Mouse (Mus musculus) bone marrow, adult 2 months (tissue): ENCODE measurements around the gene Cdc26.

Experiments
- CTCF ChIP-seq: fragments of 200-500 bp; IDR thresholded peaks from 2 replicates; pipeline ENCODE4 v1.5.1; 2011; ENCODE audit warnings: low read length, control low read depth; ENCODE audit not compliant: control insufficient read depth, insufficient read depth
- POLR2A ChIP-seq: fragments of 200-500 bp; IDR thresholded peaks from 2 replicates; pipeline ENCODE4 v1.6.1; 2011; ENCODE audit warnings: low read depth, mild to moderate bottlenecking, control low read depth, low read length, borderline replicate concordance; ENCODE audit not compliant: control insufficient read depth

- no peak for TF ChIP-seq CTCF
- TF ChIP-seq POLR2A = no peak
Measured at GRCm38 (mm10) chr4:62385439-62385838, 23.0 kb downstream of the Cdc26 start.
